Comparison of ENCODE assay signal across 28 mouse cellular contexts in genomic region chr12:69848083-69848878, GRCm38 (mm10). TPM values are rescaled to one million over a fixed set of nuclear protein-coding genes. Genes with fewer than 3 reads are reported as not detected.
DNase-seq lines count a peak whose midpoint lies in the region; ATAC-seq and TF ChIP-seq lines count a peak whose summit lies in the region.
"Had no signal": no experiment of that assay in that cellular context is flagged by ENCODE, and none has a peak within 500 bp of the region (broad histone marks: within the 10 kb centered on the region; RNA-seq: fewer than 3 reads in every experiment).

No protein-coding gene starts in this region.

- no peak for TF ChIP-seq CTCF in kidney, postnatal 0 days (IDR thresholded peaks at IDR 0.05; ENCODE audit: low read depth)
- TF ChIP-seq CTCF in liver, postnatal 0 days (IDR thresholded peaks at IDR 0.05; ENCODE audit: low read depth) = 0 out of 2 replicates have a peak, but pooled peaks have one; percentile 4
- TF ChIP-seq CTCF in stomach, postnatal 0 days (IDR thresholded peaks at IDR 0.05; ENCODE audit: low read depth) = peak; percentile 53

- no peak overlapping the region for H3K4me2 ChIP-seq in heart, embryonic 16.5 days (ENCODE audit: low read depth, low read length)
- no peak overlapping the region for H3K4me2 ChIP-seq in kidney, postnatal 0 days (ENCODE audit: low read length)
- H3K4me2 ChIP-seq in liver, postnatal 0 days (ENCODE audit: low read depth, low read length) = no peak overlapping the region
- H3K4me2 ChIP-seq in liver, embryonic 12.5 days = no peak overlapping the region
- no peak overlapping the region for H3K4me2 ChIP-seq in stomach, postnatal 0 days (replicated peaks; ENCODE audit: low read depth)
- H3K4me2 ChIP-seq: embryonic facial prominence, embryonic 12.5 days; hindbrain, embryonic 13.5 days; liver, embryonic 15.5 days; midbrain, embryonic 13.5 days; neural tube, embryonic 13.5 days had no signal

- no peak for TF ChIP-seq EP300 in liver, postnatal 0 days (IDR thresholded peaks at IDR 0.05; ENCODE audit: low read depth)
- TF ChIP-seq EP300 in stomach, postnatal 0 days (optimal IDR thresholded peaks at IDR 0.05) = no peak

- intact Hi-C loops in heart, postnatal 14 days (cut with DNase I) = no loop called here

- H3K9ac ChIP-seq in heart, embryonic 16.5 days (ENCODE audit: low read length) = no peak overlapping the region
- no peak overlapping the region for H3K9ac ChIP-seq in kidney, postnatal 0 days (ENCODE audit: low read depth, low read length)
- H3K9ac ChIP-seq in liver, postnatal 0 days (replicated peaks) = no peak overlapping the region
- H3K9ac ChIP-seq in liver, embryonic 12.5 days = no peak overlapping the region
- H3K9ac ChIP-seq in stomach, postnatal 0 days (ENCODE audit: low read length) = no peak overlapping the region
- H3K9ac ChIP-seq: embryonic facial prominence, embryonic 12.5 days; hindbrain, embryonic 13.5 days; liver, embryonic 15.5 days; midbrain, embryonic 13.5 days; neural tube, embryonic 13.5 days had no signal

- H3K27ac ChIP-seq in heart, embryonic 16.5 days (ENCODE audit: low read length) = no peak overlapping the region
- no peak overlapping the region for H3K27ac ChIP-seq in kidney, postnatal 0 days
- no peak overlapping the region for H3K27ac ChIP-seq in liver, postnatal 0 days (ENCODE audit: low read depth)
- H3K27ac ChIP-seq in liver, embryonic 12.5 days = no peak overlapping the region
- H3K27ac ChIP-seq in stomach, postnatal 0 days (replicated peaks) = no peak overlapping the region
- H3K27ac ChIP-seq: embryonic facial prominence, embryonic 12.5 days; gastrocnemius, adult 2 months; hindbrain, embryonic 13.5 days; liver, embryonic 15.5 days; macrophage; midbrain, embryonic 13.5 days; neural tube, embryonic 13.5 days had no signal

- H3K4me3 ChIP-seq in heart, embryonic 16.5 days (ENCODE audit: low read length) = no peak overlapping the region
- H3K4me3 ChIP-seq in kidney, postnatal 0 days (replicated peaks; ENCODE audit: low read depth, low read length) = no peak overlapping the region
- H3K4me3 ChIP-seq in liver, postnatal 0 days (ENCODE audit: low read depth, low read length) = no peak overlapping the region
- H3K4me3 ChIP-seq in liver, embryonic 12.5 days = no peak overlapping the region
- no peak overlapping the region for H3K4me3 ChIP-seq in stomach, postnatal 0 days (ENCODE audit: low read depth, low read length)
- H3K4me3 ChIP-seq: embryonic facial prominence, embryonic 12.5 days; gastrocnemius, adult 2 months; hindbrain, embryonic 13.5 days; liver, embryonic 15.5 days; midbrain, embryonic 13.5 days; neural tube, embryonic 13.5 days had no signal

- 67% methylated on average over 12 of the region's 12 CpGs for WGBS in heart, embryonic 16.5 days
- 73% methylated on average over 12 of the region's 12 CpGs for WGBS in kidney, postnatal 0 days
- WGBS in liver, postnatal 0 days (ENCODE audit: insufficient replicate concordance) = 88% methylated on average over 12 of the region's 12 CpGs
- WGBS in liver, embryonic 12.5 days (ENCODE audit: insufficient replicate concordance) = 87% methylated on average over 12 of the region's 12 CpGs
- WGBS in stomach, postnatal 0 days = 73% methylated on average over 12 of the region's 12 CpGs

- peak; percentile 61 for ATAC-seq in heart, embryonic 16.5 days (replicated peaks; ENCODE audit: extremely low read depth, insufficient read depth, low FRiP score)
- no peak for ATAC-seq in kidney, postnatal 0 days (replicated peaks; ENCODE audit: low FRiP score, low read depth)
- ATAC-seq in liver, postnatal 0 days = no peak
- ATAC-seq in liver, embryonic 12.5 days = no peak
- no peak for ATAC-seq in stomach, postnatal 0 days (ENCODE audit: low FRiP score, low TSS enrichment)
- ATAC-seq: CD4-positive, CD25-positive, alpha-beta regulatory T cell, adult 4 months; forebrain, embryonic 14.5 days; midbrain, embryonic 13.5 days had no signal

- DNase-seq in heart, postnatal 14 days = no peak
- DNase-seq in kidney, postnatal 0 days (ENCODE audit: low spot score) = peak; percentile 57
- DNase-seq in kidney, postnatal 36 days = no peak
- DNase-seq in liver, postnatal 0 days = no peak
- DNase-seq in stomach, postnatal 0 days (ENCODE audit: low spot score) = no peak
- DNase-seq: adrenal gland, postnatal 14 days; cerebellum, adult 11 months; cerebellum, adult 9-10 months; embryo, embryonic 11 days; gastrocnemius, adult 2 months; gastrocnemius, postnatal 36 days; heart, postnatal 36 days; kidney, adult 18-20 months; layer of hippocampus, postnatal 36 days; left cerebral cortex, postnatal 4 days; right cerebral cortex, postnatal 4 days; thymus, adult 2 months; thymus, postnatal 36 days had no signal

- H3K9me3 ChIP-seq in heart, embryonic 16.5 days (replicated peaks; ENCODE audit: control insufficient read depth, low read length) = no peaks in the 10 kb centered on the region
- H3K9me3 ChIP-seq in kidney, postnatal 0 days (replicated peaks; ENCODE audit: low read length) = no peaks in the 10 kb centered on the region
- H3K9me3 ChIP-seq in liver, postnatal 0 days (ENCODE audit: low read length) = no peaks in the 10 kb centered on the region
- H3K9me3 ChIP-seq in liver, embryonic 12.5 days (replicated peaks) = no peaks in the 10 kb centered on the region
- H3K9me3 ChIP-seq in stomach, postnatal 0 days (ENCODE audit: control insufficient read depth, low read length) = no peaks in the 10 kb centered on the region
- H3K9me3 ChIP-seq: embryonic facial prominence, embryonic 12.5 days; hindbrain, embryonic 13.5 days; liver, embryonic 15.5 days; midbrain, embryonic 13.5 days; neural tube, embryonic 13.5 days had no signal

- no peaks in the 10 kb centered on the region for H3K27me3 ChIP-seq in heart, embryonic 16.5 days (ENCODE audit: control insufficient read depth, insufficient read depth, low read length)
- H3K27me3 ChIP-seq in kidney, postnatal 0 days (ENCODE audit: insufficient read depth, low read length) = no peaks in the 10 kb centered on the region
- no peaks in the 10 kb centered on the region for H3K27me3 ChIP-seq in liver, postnatal 0 days (ENCODE audit: insufficient read depth, low read length)
- H3K27me3 ChIP-seq in liver, embryonic 12.5 days (replicated peaks) = no peaks in the 10 kb centered on the region
- H3K27me3 ChIP-seq in stomach, postnatal 0 days (ENCODE audit: control insufficient read depth, insufficient read depth, low read length) = no peaks in the 10 kb centered on the region
- H3K27me3 ChIP-seq: embryonic facial prominence, embryonic 12.5 days; hindbrain, embryonic 13.5 days; liver, embryonic 15.5 days; midbrain, embryonic 13.5 days; neural tube, embryonic 13.5 days had no signal

- peaks cover 6% of the 10 kb centered on the region; the same call in 1 of the 2 replicates for H3K4me1 ChIP-seq in heart, embryonic 16.5 days (ENCODE audit: control insufficient read depth, insufficient read depth, low read length)
- no peaks in the 10 kb centered on the region for H3K4me1 ChIP-seq in kidney, postnatal 0 days (replicated peaks; ENCODE audit: insufficient read depth, low read length)
- H3K4me1 ChIP-seq in liver, postnatal 0 days (ENCODE audit: insufficient read depth) = no peaks in the 10 kb centered on the region
- peaks cover 24% of the 10 kb centered on the region for H3K4me1 ChIP-seq in liver, embryonic 12.5 days
- no peaks in the 10 kb centered on the region for H3K4me1 ChIP-seq in stomach, postnatal 0 days (replicated peaks; ENCODE audit: control insufficient read depth, insufficient read depth)
- H3K4me1 ChIP-seq: embryonic facial prominence, embryonic 12.5 days had no signal

- H3K36me3 ChIP-seq in heart, embryonic 16.5 days (ENCODE audit: control insufficient read depth, insufficient read depth) = peaks cover 30% of the 10 kb centered on the region
- peaks cover 29% of the 10 kb centered on the region for H3K36me3 ChIP-seq in kidney, postnatal 0 days (ENCODE audit: insufficient read depth, low read length)
- H3K36me3 ChIP-seq in liver, postnatal 0 days (replicated peaks; ENCODE audit: insufficient read depth, low read length) = peaks cover 58% of the 10 kb centered on the region
- H3K36me3 ChIP-seq in liver, embryonic 12.5 days = peaks cover 90% of the 10 kb centered on the region
- peaks cover 18% of the 10 kb centered on the region for H3K36me3 ChIP-seq in stomach, postnatal 0 days (ENCODE audit: control insufficient read depth, insufficient read depth, low read length)

RNA-seq across cellular contexts. Expression of gene Atl1, which starts 44.1 kb away (rescaled TPM):
- polyA plus RNA-seq in heart, embryonic 16.5 days (2015; fragmentation: Nextera tagmentation; extraction: Ambion mirVana) = 4.6 and 6.1 TPM in 2 replicates
- total RNA-seq in heart, postnatal 14 days (2021) = 1 to 10 TPM; 4.0 to 6.1 TPM
- polyA plus RNA-seq in kidney, postnatal 0 days (2015; fragmentation: Nextera tagmentation; extraction: Ambion mirVana) = 3.5 and 5.8 TPM in 2 replicates
- 1.0 and 1.1 TPM in 2 replicates for polyA plus RNA-seq in liver, postnatal 0 days (2015; fragmentation: Nextera tagmentation; extraction: Ambion mirVana)
- polyA plus RNA-seq in liver, embryonic 12.5 days (2016; fragmentation: Nextera tagmentation; extraction: Ambion mirVana) = 1.7 and 2.2 TPM in 2 replicates
- polyA plus RNA-seq in stomach, postnatal 0 days (2015; fragmentation: Nextera tagmentation; extraction: Ambion mirVana) = 3.8 and 4.3 TPM in 2 replicates

RNA-seq across cellular contexts. Expression of gene Map4k5, which starts 44.7 kb away (rescaled TPM):
- 25.2 and 27.5 TPM in 2 replicates for polyA plus RNA-seq in heart, embryonic 16.5 days (2015; fragmentation: Nextera tagmentation; extraction: Ambion mirVana)
- 10 to 100 TPM; 28.7 to 30.1 TPM for total RNA-seq in heart, postnatal 14 days (2021)
- polyA plus RNA-seq in kidney, postnatal 0 days (2015; fragmentation: Nextera tagmentation; extraction: Ambion mirVana) = 27.3 and 29.1 TPM in 2 replicates
- 11.7 and 11.8 TPM in 2 replicates for polyA plus RNA-seq in liver, postnatal 0 days (2015; fragmentation: Nextera tagmentation; extraction: Ambion mirVana)
- polyA plus RNA-seq in liver, embryonic 12.5 days (2016; fragmentation: Nextera tagmentation; extraction: Ambion mirVana) = 31.8 and 34.1 TPM in 2 replicates
- 12.4 and 13.1 TPM in 2 replicates for polyA plus RNA-seq in stomach, postnatal 0 days (2015; fragmentation: Nextera tagmentation; extraction: Ambion mirVana)

RNA-seq across cellular contexts. Expression of gene Cdkl1, which starts 57.2 kb away (rescaled TPM):
- polyA plus RNA-seq in heart, embryonic 16.5 days (2015; fragmentation: Nextera tagmentation; extraction: Ambion mirVana) = 5.2 and 7.0 TPM in 2 replicates
- total RNA-seq in heart, postnatal 14 days (2021) = 1 to 10 TPM; 5.3 to 5.9 TPM
- polyA plus RNA-seq in kidney, postnatal 0 days (2015; fragmentation: Nextera tagmentation; extraction: Ambion mirVana) = 85.5 and 93.2 TPM in 2 replicates
- 1.8 and 2.2 TPM in 2 replicates for polyA plus RNA-seq in liver, postnatal 0 days (2015; fragmentation: Nextera tagmentation; extraction: Ambion mirVana)
- 0.67 and 0.74 TPM in 2 replicates for polyA plus RNA-seq in liver, embryonic 12.5 days (2016; fragmentation: Nextera tagmentation; extraction: Ambion mirVana)
- 2.0 and 2.3 TPM in 2 replicates for polyA plus RNA-seq in stomach, postnatal 0 days (2015; fragmentation: Nextera tagmentation; extraction: Ambion mirVana)
- polyA plus RNA-seq: CD4-positive, CD25-positive, alpha-beta regulatory T cell, adult 4 months; macrophage had no signal

Comparison
In these comparisons a context has a peak if more than half of its experiments do, and no peak if none do; other contexts are left out.
1. RNA of gene Cdkl1, which starts 57.2 kb away (polyA plus RNA-seq): 85.5 to 93.2 TPM in kidney, postnatal 0 days; 5.2 to 7.0 TPM in heart, embryonic 16.5 days, 2.0 to 2.3 TPM in stomach, postnatal 0 days, 1.8 to 2.2 TPM in liver, postnatal 0 days and 0.67 to 0.74 TPM in liver, embryonic 12.5 days; every median in the first group is over 10 times any median in the second.